Mouse (Mus musculus): ENCODE measurements at regions not wholly inside any gene's neighbourhood (a gene's known extent, or its start where the extent isn't known, plus 50 kb on each side); places are given as distances from the start of the nearest gene placed in this dataset.

DNA sequence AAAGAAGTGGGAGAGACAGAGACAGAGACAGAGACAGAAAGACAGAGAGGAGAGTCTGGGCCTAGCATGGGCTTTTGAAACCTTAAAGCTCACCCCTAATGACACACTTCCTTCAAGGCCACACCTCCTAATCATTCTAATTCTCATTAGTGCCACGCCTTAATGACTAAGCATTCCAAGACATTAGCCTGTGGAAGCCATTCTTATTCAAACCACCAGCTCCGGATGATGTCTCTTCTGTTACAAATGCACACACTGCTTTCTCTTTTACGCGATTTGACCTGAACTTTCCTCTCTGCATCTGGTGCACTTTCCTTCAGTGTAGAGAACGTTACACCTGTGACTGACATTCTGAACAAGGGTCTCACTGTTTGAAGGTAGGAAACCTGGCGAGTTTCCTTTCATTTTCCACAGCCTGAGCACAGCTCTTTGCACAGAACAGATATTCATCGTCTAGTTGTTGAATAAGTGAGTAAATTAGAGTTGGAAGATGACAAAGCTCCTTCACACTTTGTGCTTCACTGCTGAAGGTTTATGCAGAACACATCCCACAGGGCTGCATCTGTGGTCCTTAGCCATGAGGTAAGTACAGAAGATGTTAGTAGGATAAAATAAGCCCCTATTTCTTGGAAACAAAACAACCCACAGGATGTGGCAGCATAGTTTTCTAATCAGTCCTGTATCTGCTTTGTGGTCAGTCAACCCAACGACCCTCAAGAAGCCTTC, 116.8 kb downstream of the Faxc start:
- no peak for ATAC-seq (ENCODE audit: borderline replicate concordance, extremely low read depth, low FRiP score, low TSS enrichment)
- no peaks in the 10 kb centered on the region for H3K27me3 ChIP-seq
- no peak overlapping the region for H3K9ac ChIP-seq
- H3K4me2 ChIP-seq, result no peak overlapping the region
- H3K9me3 ChIP-seq, result no peaks in the 10 kb centered on the region
- no peaks in the 10 kb centered on the region for H3K4me1 ChIP-seq
- 66% methylated on average over 8 of the region's 8 CpGs for WGBS
- H3K27ac ChIP-seq, result no peak overlapping the region
- H3K4me3 ChIP-seq, result no peak overlapping the region
- no peaks in the 10 kb centered on the region for H3K36me3 ChIP-seq

- H3K9me3 ChIP-seq, result no peaks in the 10 kb centered on the region
- no peaks in the 10 kb centered on the region for H3K4me1 ChIP-seq
- H3K4me3 ChIP-seq, result no peak overlapping the region
- no peak for ATAC-seq (ENCODE audit: borderline replicate concordance, extremely low read depth, low FRiP score, low TSS enrichment)
- H3K9ac ChIP-seq, result no peak overlapping the region
- no peaks in the 10 kb centered on the region for H3K36me3 ChIP-seq
- 44% methylated on average over 5 of the region's 5 CpGs for WGBS
- no peak overlapping the region for H3K4me2 ChIP-seq
- H3K27me3 ChIP-seq, result no peaks in the 10 kb centered on the region
- no peak overlapping the region for H3K27ac ChIP-seq
Observed at GRCm38 (mm10) chr4:22066785-22067433, 135.8 kb downstream of the Faxc start.

- Histone ChIP-seq H3K27me3 (no peaks in the 10 kb centered on the region), H3K27ac (no peak overlapping the region), H3K9ac (no peak overlapping the region), H3K36me3 (no peaks in the 10 kb centered on the region), H3K4me1 (no peaks in the 10 kb centered on the region), H3K9me3 (no peaks in the 10 kb centered on the region), H3K4me2 (no peak overlapping the region), H3K4me3 (no peak overlapping the region)
- ATAC-seq (ENCODE audit: borderline replicate concordance, extremely low read depth, low FRiP score, low TSS enrichment), result no peak
- WGBS, result 71% methylated on average over 14 of the region's 14 CpGs
Observed at GRCm38 (mm10) chr4:22067678-22068299, 136.7 kb downstream of the Faxc start.

- Histone ChIP-seq H3K27me3 (no peaks in the 10 kb centered on the region), H3K4me1 (no peaks in the 10 kb centered on the region), H3K4me2 (no peak overlapping the region), H3K9me3 (no peaks in the 10 kb centered on the region), H3K27ac (no peak overlapping the region), H3K9ac (no peak overlapping the region), H3K4me3 (no peak overlapping the region), H3K36me3 (no peaks in the 10 kb centered on the region)
- WGBS, result 49% methylated on average over 3 of the region's 3 CpGs
- no peak for ATAC-seq (ENCODE audit: borderline replicate concordance, extremely low read depth, low FRiP score, low TSS enrichment)
Observed at GRCm38 (mm10) chr4:22088209-22088787, 157.2 kb downstream of the Faxc start.

GRCm38 (mm10) chr4:22089637-22090041, 158.5 kb downstream of the Faxc start:
- Histone ChIP-seq H3K9ac (no peak overlapping the region), H3K4me2 (no peak overlapping the region), H3K36me3 (no peaks in the 10 kb centered on the region), H3K4me3 (no peak overlapping the region), H3K27ac (no peak overlapping the region), H3K4me1 (no peaks in the 10 kb centered on the region), H3K27me3 (no peaks in the 10 kb centered on the region), H3K9me3 (no peaks in the 10 kb centered on the region)
- ATAC-seq (ENCODE audit: borderline replicate concordance, extremely low read depth, low FRiP score, low TSS enrichment), result no peak
- 81% methylated on average over 1 of the region's 1 CpGs for WGBS

GRCm38 (mm10) chr4:22090536-22090935, 159.4 kb downstream of the Faxc start:
- Histone ChIP-seq H3K27ac (no peak overlapping the region), H3K9ac (no peak overlapping the region), H3K4me2 (no peak overlapping the region), H3K4me1 (no peaks in the 10 kb centered on the region), H3K36me3 (no peaks in the 10 kb centered on the region), H3K9me3 (no peaks in the 10 kb centered on the region), H3K27me3 (no peaks in the 10 kb centered on the region), H3K4me3 (no peak overlapping the region)
- ATAC-seq (ENCODE audit: borderline replicate concordance, extremely low read depth, low FRiP score, low TSS enrichment), result no peak
- WGBS, result 75% methylated on average over 11 of the region's 11 CpGs

DNA sequence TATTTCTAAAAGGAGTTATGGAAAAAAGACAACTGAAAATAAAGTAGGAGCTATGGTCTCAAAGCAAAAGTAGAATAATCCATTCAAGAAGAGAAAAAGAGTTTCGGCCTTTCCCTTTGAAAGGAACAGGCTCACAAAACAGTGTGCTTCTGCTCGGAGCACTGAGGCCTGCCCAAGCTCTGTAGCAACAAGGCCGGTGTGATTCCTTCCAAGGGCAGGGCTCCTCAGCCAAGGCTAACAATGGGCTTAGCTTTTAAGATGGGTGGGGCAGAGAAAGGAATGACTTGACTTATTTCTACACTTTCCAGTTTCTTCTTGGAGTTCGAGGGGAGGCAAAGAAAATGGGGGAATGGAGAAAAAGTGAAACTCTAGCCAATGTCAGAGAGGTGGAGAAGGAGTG, 161.4 kb downstream of the Faxc start:
- ATAC-seq (ENCODE audit: borderline replicate concordance, extremely low read depth, low FRiP score, low TSS enrichment), result no peak
- Histone ChIP-seq H3K4me2 (no peak overlapping the region), H3K4me1 (no peaks in the 10 kb centered on the region), H3K27ac (no peak overlapping the region), H3K9me3 (no peaks in the 10 kb centered on the region), H3K36me3 (no peaks in the 10 kb centered on the region), H3K27me3 (no peaks in the 10 kb centered on the region), H3K9ac (no peak overlapping the region), H3K4me3 (no peak overlapping the region)
- WGBS, result 81% methylated on average over 4 of the region's 4 CpGs

GRCm38 (mm10) chr4:22095257-22096031, 164.3 kb downstream of the Faxc start:
- Histone ChIP-seq H3K4me2 (no peak overlapping the region), H3K4me3 (no peak overlapping the region), H3K9ac (no peak overlapping the region), H3K27ac (no peak overlapping the region), H3K4me1 (no peaks in the 10 kb centered on the region), H3K27me3 (no peaks in the 10 kb centered on the region), H3K9me3 (no peaks in the 10 kb centered on the region), H3K36me3 (no peaks in the 10 kb centered on the region)
- 38% methylated on average over 11 of the region's 11 CpGs for WGBS
- ATAC-seq (ENCODE audit: borderline replicate concordance, extremely low read depth, low FRiP score, low TSS enrichment), result no peak

GRCm38 (mm10) chr4:22098605-22099004, 167.5 kb downstream of the Faxc start:
- Histone ChIP-seq H3K4me1 (no peaks in the 10 kb centered on the region), H3K4me3 (no peak overlapping the region), H3K9ac (no peak overlapping the region), H3K9me3 (no peaks in the 10 kb centered on the region), H3K4me2 (no peak overlapping the region), H3K27me3 (no peaks in the 10 kb centered on the region), H3K36me3 (no peaks in the 10 kb centered on the region), H3K27ac (no peak overlapping the region)
- WGBS, result 82% methylated on average over 9 of the region's 9 CpGs
- ATAC-seq (ENCODE audit: borderline replicate concordance, extremely low read depth, low FRiP score, low TSS enrichment), result no peak

DNA sequence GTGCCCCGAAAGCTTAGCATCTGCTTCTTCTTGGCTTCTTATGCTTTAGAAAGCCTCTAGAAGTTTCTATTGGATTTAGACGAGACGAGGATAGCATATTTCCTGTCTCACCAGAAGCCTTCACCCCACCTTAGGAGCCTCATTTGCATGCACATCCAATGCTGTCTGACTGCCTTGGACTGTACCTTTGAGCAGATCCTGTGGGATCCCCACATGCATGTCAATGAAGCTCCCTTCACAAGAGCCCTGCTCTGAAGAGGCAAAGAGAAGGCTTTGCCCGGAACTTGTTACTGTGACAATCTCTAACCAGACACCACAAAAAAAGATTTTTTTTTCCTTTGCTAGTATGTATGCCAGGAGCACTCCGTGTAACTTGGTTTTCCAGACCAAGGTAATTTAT, 171.3 kb downstream of the Faxc start:
- no peak overlapping the region for H3K4me3 ChIP-seq
- H3K36me3 ChIP-seq, result no peaks in the 10 kb centered on the region
- no peaks in the 10 kb centered on the region for H3K4me1 ChIP-seq
- H3K27me3 ChIP-seq, result no peaks in the 10 kb centered on the region
- H3K27ac ChIP-seq, result no peak overlapping the region
- H3K9ac ChIP-seq, result no peak overlapping the region
- H3K9me3 ChIP-seq, result no peaks in the 10 kb centered on the region
- no peak overlapping the region for H3K4me2 ChIP-seq
- 68% methylated on average over 5 of the region's 5 CpGs for WGBS
- no peak for ATAC-seq (ENCODE audit: borderline replicate concordance, extremely low read depth, low FRiP score, low TSS enrichment)

GRCm38 (mm10) chr4:22103001-22103587, 172.0 kb downstream of the Faxc start:
- Histone ChIP-seq H3K36me3 (no peaks in the 10 kb centered on the region), H3K4me2 (no peak overlapping the region), H3K4me1 (no peaks in the 10 kb centered on the region), H3K9me3 (no peaks in the 10 kb centered on the region), H3K27me3 (no peaks in the 10 kb centered on the region), H3K27ac (no peak overlapping the region), H3K4me3 (no peak overlapping the region), H3K9ac (no peak overlapping the region)
- ATAC-seq (ENCODE audit: borderline replicate concordance, extremely low read depth, low FRiP score, low TSS enrichment), result no peak
- 51% methylated on average over 8 of the region's 8 CpGs for WGBS
